9 mouse cellular contexts compared by ENCODE assay signal in genomic region chr11:69258287-69258686, GRCm38 (mm10). TPM values are rescaled to one million over a fixed set of nuclear protein-coding genes. Genes with fewer than 3 reads are reported as not detected.
DNase-seq lines count a peak whose midpoint lies in the region; ATAC-seq lines count a peak whose summit lies in the region.
"Had no signal": no experiment of that assay in that cellular context is flagged by ENCODE, and none has a peak within 500 bp of the region (broad histone marks: within the 10 kb centered on the region; RNA-seq: fewer than 3 reads in every experiment).

No protein-coding gene starts in this region.

- no peak overlapping the region for H3K27ac ChIP-seq in kidney, embryonic 16.5 days (ENCODE audit: low read length)
- H3K27ac ChIP-seq: limb, embryonic 12.5 days had no signal

- peak; percentile 85 for ATAC-seq in erythroblast, adult 5-6 weeks (replicated peaks; ENCODE audit: low FRiP score, poor library complexity, severe bottlenecking)
- ATAC-seq in kidney, embryonic 16.5 days (ENCODE audit: low FRiP score, low TSS enrichment): peak; percentile 57; the same call in 1 of the 2 replicates

- H3K36me3 ChIP-seq in kidney, embryonic 16.5 days (ENCODE audit: insufficient read depth, low read length): no peaks in the 10 kb centered on the region
- no peaks in the 10 kb centered on the region for H3K36me3 ChIP-seq in megakaryocyte, embryonic 14.5 days (replicated peaks; ENCODE audit: low read length)
- H3K36me3 ChIP-seq: limb, embryonic 12.5 days had no signal

- no peak overlapping the region for H3K4me2 ChIP-seq in kidney, embryonic 16.5 days (replicated peaks; ENCODE audit: low read depth, low read length)
- H3K4me2 ChIP-seq: limb, embryonic 12.5 days had no signal

- DNase-seq in cerebellum, adult 11-12 months: peak; percentile 52
- no peak for DNase-seq in cerebellum, adult 11 months
- DNase-seq in 3T3-L1 (ENCODE audit: low read depth, low spot score): peak; percentile 71
- peak; percentile 52 to 75 for DNase-seq in adrenal gland, postnatal 36 days
- DNase-seq in thymus, adult 18-20 months: peak; percentile 27

- no peak overlapping the region for H3K9ac ChIP-seq in kidney, embryonic 16.5 days (replicated peaks; ENCODE audit: low read length)
- H3K9ac ChIP-seq: limb, embryonic 12.5 days had no signal

- H3K27me3 ChIP-seq in kidney, embryonic 16.5 days (ENCODE audit: insufficient read depth, low read length): peaks cover 4% of the 10 kb centered on the region; the same call in 1 of the 2 replicates
- H3K27me3 ChIP-seq in megakaryocyte, embryonic 14.5 days (replicated peaks): peaks cover 49% of the 10 kb centered on the region
- H3K27me3 ChIP-seq: limb, embryonic 12.5 days had no signal

- no peaks in the 10 kb centered on the region for H3K4me1 ChIP-seq in kidney, embryonic 16.5 days (ENCODE audit: insufficient read depth, low read length)
- H3K4me1 ChIP-seq in megakaryocyte, embryonic 14.5 days: peaks cover 10% of the 10 kb centered on the region

- H3K4me3 ChIP-seq in kidney, embryonic 16.5 days (ENCODE audit: low read length): no peak overlapping the region
- H3K4me3 ChIP-seq in megakaryocyte, embryonic 14.5 days (replicated peaks): peak overlapping the region; percentile 86
- H3K4me3 ChIP-seq: limb, embryonic 12.5 days had no signal

- H3K9me3 ChIP-seq in kidney, embryonic 16.5 days (ENCODE audit: low read length): no peaks in the 10 kb centered on the region
- no peaks in the 10 kb centered on the region for H3K9me3 ChIP-seq in megakaryocyte, embryonic 14.5 days
- H3K9me3 ChIP-seq: limb, embryonic 12.5 days had no signal

- WGBS in kidney, embryonic 16.5 days: 56% methylated on average over 5 of the region's 5 CpGs

RNA-seq across cellular contexts. Expression of gene Gucy2e, which starts 21.5 kb away (rescaled TPM):
- not detected for total RNA-seq in adrenal gland, postnatal 36 days (2021)
- total RNA-seq in erythroblast, adult 5-6 weeks (2015; ENCODE audit: low replicate concordance): not detected in 2 replicates
- total RNA-seq in erythroblast, adult 5-6 weeks (2017; ENCODE audit: low replicate concordance): under 0.01 TPM in 1 of 2 replicates, not detected in the other
- polyA plus RNA-seq in kidney, embryonic 16.5 days (2015; fragmentation: Nextera tagmentation; extraction: Ambion mirVana): 0.17 and 0.27 TPM in 2 replicates
- 0.07 and 0.38 TPM in 2 replicates for polyA plus RNA-seq in megakaryocyte, embryonic 14.5 days (2012; ENCODE audit: insufficient read depth, low replicate concordance)
- polyA plus RNA-seq: limb, embryonic 12.5 days had no signal
